Mouse (Mus musculus) spleen, adult 2 months (tissue): Measurements from ENCODE around the gene Bpifb4.

Experiments
- CTCF ChIP-seq: fragments of 200-500 bp; IDR thresholded peaks from 2 replicates; pipeline ENCODE4 v1.5.1; 2011; ENCODE audit warnings: mild to moderate bottlenecking, inconsistent platforms; ENCODE audit not compliant: insufficient read depth, insufficient read length, insufficient replicate concordance; ENCODE audit errors: extremely low read depth
- POLR2A ChIP-seq: fragments of 200-500 bp; IDR thresholded peaks from 2 replicates; pipeline ENCODE4 v1.6.1; 2011; ENCODE audit warnings: low read depth, low read length, inconsistent platforms

- TF ChIP-seq CTCF = no peak
- no peak for TF ChIP-seq POLR2A
Observed at GRCm38 (mm10) chr2:153902726-153903125, 35.3 kb upstream of the Bpifb4 start.
